ENCODE assay signal across 9 mouse cellular contexts in the genomic region with DNA sequence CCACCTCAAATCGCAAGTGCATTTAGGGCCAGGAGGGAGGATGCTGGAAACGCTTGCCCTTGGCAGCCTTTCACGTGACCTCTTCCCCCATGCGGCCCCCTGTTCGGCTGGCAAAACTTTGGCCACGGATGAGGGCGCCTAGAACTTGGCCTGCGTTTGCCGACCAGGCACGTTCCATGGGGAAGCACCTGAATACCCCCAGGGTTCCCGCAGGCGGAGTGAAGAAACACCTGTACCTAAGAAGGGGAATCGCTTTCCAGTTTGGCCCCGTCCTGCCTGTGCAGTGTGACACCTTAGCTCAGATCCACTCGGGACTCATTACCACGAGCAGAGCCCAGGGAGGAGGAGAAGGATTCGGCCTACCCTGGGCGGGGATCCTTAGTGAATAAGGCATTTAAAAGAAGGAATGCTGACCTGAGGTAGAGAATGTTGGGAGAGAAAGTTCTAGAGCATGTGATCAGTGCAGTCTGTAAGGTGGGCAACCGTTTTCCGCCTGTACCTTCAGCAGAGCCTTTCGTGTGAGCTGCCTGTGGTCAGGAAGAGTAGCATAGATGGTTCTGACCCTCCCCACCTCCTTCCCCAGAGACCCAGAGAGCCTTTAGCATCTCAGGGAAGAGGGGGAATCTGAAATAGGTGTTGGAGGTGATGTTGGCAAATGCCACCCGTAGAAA. TPM values are rescaled to one million over a fixed set of nuclear protein-coding genes. Genes with fewer than 3 reads are reported as not detected.
DNase-seq lines count a peak whose midpoint lies in the region; ATAC-seq and TF ChIP-seq lines count a peak whose summit lies in the region.
"Had no signal": no experiment of that assay in that cellular context is flagged by ENCODE, and none has a peak within 500 bp of the region (broad histone marks: within the 10 kb centered on the region; RNA-seq: fewer than 3 reads in every experiment).

No protein-coding gene starts in this region.

- DNase-seq in cerebellum, adult 11 months, result peak; percentile 34
- DNase-seq in Muller cell, postnatal 12 days (ENCODE audit: inconsistent ontology term), result peak; percentile 18
- no peak for DNase-seq in forebrain, embryonic 10.5 days (ENCODE audit: extremely low spot score, low spot score)
- no peak for DNase-seq in lung, postnatal 0 days (ENCODE audit: low spot score)
- no peak for DNase-seq in left cerebral cortex, adult 9 months (ENCODE audit: low spot score in 2 of 2)
- DNase-seq in urinary bladder, adult 2 months (ENCODE audit: low spot score), result no peak

- H3K36me3 ChIP-seq in forebrain, embryonic 10.5 days (replicated peaks), result no peaks in the 10 kb centered on the region
- H3K36me3 ChIP-seq in intestine, postnatal 0 days (ENCODE audit: control insufficient read depth, insufficient read depth), result no peaks in the 10 kb centered on the region
- H3K36me3 ChIP-seq in lung, postnatal 0 days (ENCODE audit: insufficient read depth, low read length), result no peaks in the 10 kb centered on the region

- 5% methylated on average over 22 of the region's 22 CpGs for WGBS in forebrain, embryonic 10.5 days
- 7% methylated on average over 22 of the region's 22 CpGs for WGBS in intestine, postnatal 0 days
- 16% methylated on average over 21 of the region's 22 CpGs for WGBS in lung, postnatal 0 days

- H3K27me3 ChIP-seq in forebrain, embryonic 10.5 days (ENCODE audit: poor library complexity, severe bottlenecking), result peaks cover 62% of the 10 kb centered on the region
- no peaks in the 10 kb centered on the region for H3K27me3 ChIP-seq in intestine, postnatal 0 days (replicated peaks; ENCODE audit: control insufficient read depth, insufficient read depth, low read length)
- H3K27me3 ChIP-seq in lung, postnatal 0 days (replicated peaks; ENCODE audit: insufficient read depth, low read length), result peaks cover 13% of the 10 kb centered on the region; the same call in 1 of the 2 replicates

- no peak for TF ChIP-seq EP300 in lung, postnatal 0 days (IDR thresholded peaks at IDR 0.05)

- H3K4me2 ChIP-seq in intestine, postnatal 0 days (replicated peaks; ENCODE audit: low read depth), result peak overlapping the region; percentile 71
- H3K4me2 ChIP-seq in lung, postnatal 0 days (replicated peaks; ENCODE audit: low read depth, low read length), result peak overlapping the region; percentile 89

- TF ChIP-seq CTCF in intestine, postnatal 0 days (IDR thresholded peaks at IDR 0.05; ENCODE audit: low read depth), result no peak
- TF ChIP-seq CTCF in lung, postnatal 0 days (IDR thresholded peaks at IDR 0.05), result no peak

- H3K4me1 ChIP-seq in forebrain, embryonic 10.5 days, result peaks cover 39% of the 10 kb centered on the region
- peaks cover 7% of the 10 kb centered on the region; the same call in 1 of the 2 replicates for H3K4me1 ChIP-seq in intestine, postnatal 0 days (replicated peaks; ENCODE audit: control insufficient read depth, insufficient read depth, low read length)
- no peaks in the 10 kb centered on the region for H3K4me1 ChIP-seq in lung, postnatal 0 days (ENCODE audit: insufficient read depth, low read depth, low read length)

- H3K9ac ChIP-seq in intestine, postnatal 0 days (ENCODE audit: low read depth, low read length), result peak overlapping the region; percentile 94
- H3K9ac ChIP-seq in lung, postnatal 0 days (replicated peaks; ENCODE audit: low read depth), result no peak overlapping the region

- H3K4me3 ChIP-seq in forebrain, embryonic 10.5 days, result peak overlapping the region; percentile 85
- H3K4me3 ChIP-seq in intestine, postnatal 0 days (ENCODE audit: low read depth, low read length), result peak overlapping the region; percentile 90
- H3K4me3 ChIP-seq in lung, postnatal 0 days (ENCODE audit: low read depth, low read length), result peak overlapping the region; percentile 51

- H3K27ac ChIP-seq in forebrain, embryonic 10.5 days, result peak overlapping the region; percentile 94
- H3K27ac ChIP-seq in intestine, postnatal 0 days (ENCODE audit: low read depth, low read length), result peak overlapping the region; percentile 98; the same call in 1 of the 2 replicates
- H3K27ac ChIP-seq in lung, postnatal 0 days (ENCODE audit: low read length), result no peak overlapping the region
- H3K27ac ChIP-seq: macrophage had no signal

- no peaks in the 10 kb centered on the region for H3K9me3 ChIP-seq in forebrain, embryonic 10.5 days
- H3K9me3 ChIP-seq in intestine, postnatal 0 days (ENCODE audit: control insufficient read depth), result no peaks in the 10 kb centered on the region
- no peaks in the 10 kb centered on the region for H3K9me3 ChIP-seq in lung, postnatal 0 days (ENCODE audit: low read length)

- no peak for ATAC-seq in cerebellum, adult (ENCODE audit: insufficient number of reproducible peaks, low FRiP score, low TSS enrichment)
- no peak for ATAC-seq in intestine, postnatal 0 days
- ATAC-seq in lung, postnatal 0 days, result no peak

RNA-seq across cellular contexts. Expression of a gene that starts 1.3 kb away (rescaled TPM):
- polyA plus RNA-seq in forebrain, embryonic 10.5 days (2016; fragmentation: Nextera tagmentation; extraction: Ambion mirVana), result 7.2 and 8.4 TPM in 2 replicates
- polyA plus RNA-seq in intestine, postnatal 0 days (2015; fragmentation: Nextera tagmentation; extraction: Ambion mirVana), result 15.0 and 15.9 TPM in 2 replicates
- 1.8 and 1.9 TPM in 2 replicates for polyA plus RNA-seq in lung, postnatal 0 days (2015; fragmentation: Nextera tagmentation; extraction: Ambion mirVana)
- polyA plus RNA-seq in urinary bladder, adult 2 months (2012; rRNA removed), result 26.8 and 28.4 TPM in 2 replicates

RNA-seq across cellular contexts. Expression of a gene that starts 28.1 kb away (rescaled TPM):
- 90.6 and 93.6 TPM in 2 replicates for polyA plus RNA-seq in forebrain, embryonic 10.5 days (2016; fragmentation: Nextera tagmentation; extraction: Ambion mirVana)
- polyA plus RNA-seq in intestine, postnatal 0 days (2015; fragmentation: Nextera tagmentation; extraction: Ambion mirVana), result 37.1 and 40.3 TPM in 2 replicates
- polyA plus RNA-seq in lung, postnatal 0 days (2015; fragmentation: Nextera tagmentation; extraction: Ambion mirVana), result 39.1 and 45.0 TPM in 2 replicates
- 23.5 and 28.1 TPM in 2 replicates for polyA plus RNA-seq in urinary bladder, adult 2 months (2012; rRNA removed)

Comparison
In these comparisons a context has a peak if more than half of its experiments do, and no peak if none do; other contexts are left out.
1. DNase-seq: peak in cerebellum, adult 11 months (single experiment) and Muller cell, postnatal 12 days (single experiment); none in forebrain, embryonic 10.5 days (single experiment), lung, postnatal 0 days (single experiment), left cerebral cortex, adult 9 months (0 of 2) and urinary bladder, adult 2 months (single experiment).
2. Peak in every context shown above with its lines, with median percentiles within 50 percentile points of each other: H3K4me3 ChIP-seq.